Mouse (Mus musculus): Measurements from ENCODE around the gene Sftpa1. TPM values are rescaled to one million over a fixed set of nuclear protein-coding genes. Genes with fewer than 3 reads are reported as not detected.

Gene Sftpa1
- polyA plus RNA-seq, 1 experiment from 2014 or later, result 0.14 TPM

DNA sequence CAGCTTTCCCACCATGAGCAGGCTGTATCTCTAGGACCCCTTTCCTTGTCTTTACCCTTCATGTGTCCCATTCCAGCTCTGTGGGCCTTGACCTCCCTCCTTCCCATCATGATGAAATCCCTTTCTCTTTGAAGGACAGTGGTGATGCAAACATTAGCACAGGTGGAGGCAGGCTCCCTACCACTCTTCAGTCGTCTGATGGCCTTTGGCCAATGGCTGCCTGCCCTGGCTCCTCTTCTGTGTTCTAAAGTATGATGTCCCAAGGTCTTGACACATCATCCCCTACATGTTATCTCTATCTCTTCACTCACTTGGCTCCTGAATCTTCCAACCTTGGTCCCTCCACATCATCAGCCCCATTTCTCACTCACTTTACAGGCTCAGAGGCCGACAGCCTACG, 15.3 kb upstream of the Sftpa1 start:
- H3K27ac ChIP-seq (ENCODE audit: low read depth, low read length), result no peak overlapping the region
- H3K9ac ChIP-seq (ENCODE audit: low read depth, low read length), result no peak overlapping the region
- no peaks in the 10 kb centered on the region for H3K36me3 ChIP-seq (ENCODE audit: control insufficient read depth, insufficient read depth)
- TF ChIP-seq CTCF (IDR thresholded peaks at IDR 0.05; ENCODE audit: low read depth), result no peak
- H3K27me3 ChIP-seq (replicated peaks; ENCODE audit: control insufficient read depth, insufficient read depth, low read length), result no peaks in the 10 kb centered on the region
- H3K4me3 ChIP-seq (ENCODE audit: low read depth, low read length), result no peak overlapping the region
- no peaks in the 10 kb centered on the region for H3K4me1 ChIP-seq (replicated peaks; ENCODE audit: control insufficient read depth, insufficient read depth, low read length)
- H3K4me2 ChIP-seq (replicated peaks; ENCODE audit: low read depth), result no peak overlapping the region
- ATAC-seq, result no peak
- no peaks in the 10 kb centered on the region for H3K9me3 ChIP-seq (ENCODE audit: control insufficient read depth)
- WGBS, result 81% methylated on average over 3 of the region's 3 CpGs

DNA sequence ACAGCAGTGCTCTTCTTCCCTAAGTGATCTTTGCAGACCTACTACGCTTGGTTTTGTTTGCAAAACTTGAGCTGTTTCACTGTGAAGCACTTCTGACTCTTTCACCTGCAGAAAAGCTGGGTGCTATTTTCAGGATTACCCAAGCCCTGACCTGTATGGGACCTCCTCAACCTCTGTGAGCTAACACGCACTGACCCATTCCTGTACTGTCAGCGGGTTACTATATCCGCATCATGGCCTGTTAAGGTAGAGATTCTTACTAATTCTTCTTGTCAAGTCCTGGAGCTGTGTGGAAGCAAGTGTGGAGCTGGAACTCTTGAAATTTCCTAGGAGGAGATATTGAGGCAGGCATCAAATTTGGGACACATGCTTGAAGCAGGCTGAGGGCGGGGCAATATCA, 6.9 kb upstream of the Sftpa1 start:
- Histone ChIP-seq H3K36me3 (ENCODE audit: control insufficient read depth, insufficient read depth) (no peaks in the 10 kb centered on the region), H3K4me1 (replicated peaks; ENCODE audit: control insufficient read depth, insufficient read depth, low read length) (no peaks in the 10 kb centered on the region), H3K27ac (ENCODE audit: low read depth, low read length) (no peak overlapping the region), H3K9ac (ENCODE audit: low read depth, low read length) (no peak overlapping the region), H3K27me3 (replicated peaks; ENCODE audit: control insufficient read depth, insufficient read depth, low read length) (no peaks in the 10 kb centered on the region), H3K4me3 (ENCODE audit: low read depth, low read length) (no peak overlapping the region), H3K4me2 (replicated peaks; ENCODE audit: low read depth) (no peak overlapping the region), H3K9me3 (ENCODE audit: control insufficient read depth) (no peaks in the 10 kb centered on the region)
- ATAC-seq, result no peak
- TF ChIP-seq CTCF (IDR thresholded peaks at IDR 0.05; ENCODE audit: low read depth), result no peak
- WGBS, result 84% methylated on average over 5 of the region's 5 CpGs

GRCm38 (mm10) chr14:41127997-41128396, 3.6 kb upstream of the Sftpa1 start:
- H3K4me1 ChIP-seq (replicated peaks; ENCODE audit: control insufficient read depth, insufficient read depth, low read length), result no peaks in the 10 kb centered on the region
- ATAC-seq, result no peak
- WGBS, result 20% methylated on average over 4 of the region's 4 CpGs
- no peak overlapping the region for H3K9ac ChIP-seq (ENCODE audit: low read depth, low read length)
- no peaks in the 10 kb centered on the region for H3K9me3 ChIP-seq (ENCODE audit: control insufficient read depth)
- peak; percentile 67 for TF ChIP-seq CTCF (IDR thresholded peaks at IDR 0.05; ENCODE audit: low read depth)
- no peak overlapping the region for H3K4me2 ChIP-seq (replicated peaks; ENCODE audit: low read depth)
- no peaks in the 10 kb centered on the region for H3K36me3 ChIP-seq (ENCODE audit: control insufficient read depth, insufficient read depth)
- H3K4me3 ChIP-seq (ENCODE audit: low read depth, low read length), result no peak overlapping the region
- no peaks in the 10 kb centered on the region for H3K27me3 ChIP-seq (replicated peaks; ENCODE audit: control insufficient read depth, insufficient read depth, low read length)
- no peak overlapping the region for H3K27ac ChIP-seq (ENCODE audit: low read depth, low read length)

GRCm38 (mm10) chr14:41137006-41137405, 5.4 kb downstream of the Sftpa1 start:
- H3K4me2 ChIP-seq (replicated peaks; ENCODE audit: low read depth), result no peak overlapping the region
- no peaks in the 10 kb centered on the region for H3K9me3 ChIP-seq (ENCODE audit: control insufficient read depth)
- TF ChIP-seq CTCF (IDR thresholded peaks at IDR 0.05; ENCODE audit: low read depth), result no peak
- H3K27ac ChIP-seq (ENCODE audit: low read depth, low read length), result no peak overlapping the region
- ATAC-seq, result no peak
- H3K9ac ChIP-seq (ENCODE audit: low read depth, low read length), result no peak overlapping the region
- no peaks in the 10 kb centered on the region for H3K4me1 ChIP-seq (replicated peaks; ENCODE audit: control insufficient read depth, insufficient read depth, low read length)
- no peaks in the 10 kb centered on the region for H3K27me3 ChIP-seq (replicated peaks; ENCODE audit: control insufficient read depth, insufficient read depth, low read length)
- no peaks in the 10 kb centered on the region for H3K36me3 ChIP-seq (ENCODE audit: control insufficient read depth, insufficient read depth)
- no peak overlapping the region for H3K4me3 ChIP-seq (ENCODE audit: low read depth, low read length)

GRCm38 (mm10) chr14:41140686-41141085, 9.1 kb downstream of the Sftpa1 start:
- H3K27ac ChIP-seq (ENCODE audit: low read depth, low read length), result no peak overlapping the region
- no peak for ATAC-seq
- no peak for TF ChIP-seq CTCF (IDR thresholded peaks at IDR 0.05; ENCODE audit: low read depth)
- no peak overlapping the region for H3K9ac ChIP-seq (ENCODE audit: low read depth, low read length)
- no peaks in the 10 kb centered on the region for H3K36me3 ChIP-seq (ENCODE audit: control insufficient read depth, insufficient read depth)
- H3K27me3 ChIP-seq (replicated peaks; ENCODE audit: control insufficient read depth, insufficient read depth, low read length), result no peaks in the 10 kb centered on the region
- no peak overlapping the region for H3K4me3 ChIP-seq (ENCODE audit: low read depth, low read length)
- no peak overlapping the region for H3K4me2 ChIP-seq (replicated peaks; ENCODE audit: low read depth)
- 91% methylated on average over 1 of the region's 1 CpGs for WGBS
- no peaks in the 10 kb centered on the region for H3K4me1 ChIP-seq (replicated peaks; ENCODE audit: control insufficient read depth, insufficient read depth, low read length)
- no peaks in the 10 kb centered on the region for H3K9me3 ChIP-seq (ENCODE audit: control insufficient read depth)

- WGBS, result 39% methylated on average over 6 of the region's 6 CpGs
- Histone ChIP-seq H3K4me2 (replicated peaks; ENCODE audit: low read depth) (no peak overlapping the region), H3K36me3 (ENCODE audit: control insufficient read depth, insufficient read depth) (no peaks in the 10 kb centered on the region), H3K4me3 (ENCODE audit: low read depth, low read length) (no peak overlapping the region), H3K27ac (ENCODE audit: low read depth, low read length) (no peak overlapping the region), H3K4me1 (replicated peaks; ENCODE audit: control insufficient read depth, insufficient read depth, low read length) (no peaks in the 10 kb centered on the region), H3K9ac (ENCODE audit: low read depth, low read length) (no peak overlapping the region), H3K27me3 (replicated peaks; ENCODE audit: control insufficient read depth, insufficient read depth, low read length) (no peaks in the 10 kb centered on the region), H3K9me3 (ENCODE audit: control insufficient read depth) (no peaks in the 10 kb centered on the region)
- no peak for ATAC-seq
- no peak for TF ChIP-seq CTCF (IDR thresholded peaks at IDR 0.05; ENCODE audit: low read depth)
Measured at GRCm38 (mm10) chr14:41146035-41146434, 14.5 kb downstream of the Sftpa1 start.

DNA sequence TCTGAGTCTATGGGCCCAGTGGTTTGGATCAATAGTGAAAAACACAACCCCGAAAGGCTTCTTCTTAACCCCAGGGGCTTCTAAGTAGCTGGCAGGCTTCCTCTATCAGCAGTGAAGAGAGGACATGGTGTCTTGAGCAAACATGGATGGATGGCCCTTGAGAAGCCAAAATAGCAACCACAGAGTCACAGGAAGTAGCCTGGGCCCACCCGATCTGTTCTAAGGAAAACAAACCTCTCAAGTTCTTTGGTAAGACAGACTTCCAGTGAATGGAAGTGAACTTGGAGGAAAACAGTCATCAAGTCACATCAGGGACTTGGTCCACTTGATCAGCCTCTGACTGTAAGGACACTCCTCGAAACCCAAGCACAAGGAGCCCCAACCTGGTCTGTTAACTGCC, 15.3 kb downstream of the Sftpa1 start:
- WGBS, result 75% methylated on average over 3 of the region's 3 CpGs
- no peak for ATAC-seq
- Histone ChIP-seq H3K4me3 (ENCODE audit: low read depth, low read length) (no peak overlapping the region), H3K36me3 (ENCODE audit: control insufficient read depth, insufficient read depth) (no peaks in the 10 kb centered on the region), H3K9me3 (ENCODE audit: control insufficient read depth) (no peaks in the 10 kb centered on the region), H3K9ac (ENCODE audit: low read depth, low read length) (no peak overlapping the region), H3K4me1 (replicated peaks; ENCODE audit: control insufficient read depth, insufficient read depth, low read length) (no peaks in the 10 kb centered on the region), H3K27me3 (replicated peaks; ENCODE audit: control insufficient read depth, insufficient read depth, low read length) (no peaks in the 10 kb centered on the region), H3K4me2 (replicated peaks; ENCODE audit: low read depth) (no peak overlapping the region), H3K27ac (ENCODE audit: low read depth, low read length) (no peak overlapping the region)
- TF ChIP-seq CTCF (IDR thresholded peaks at IDR 0.05; ENCODE audit: low read depth), result no peak
